Mouse (Mus musculus) CD4-positive, CD25-positive, alpha-beta regulatory T cell, adult 4 months (primary cell): ENCODE results near the gene Smn1. TPM values are rescaled to one million over a fixed set of nuclear protein-coding genes. Genes with fewer than 3 reads are reported as not detected.
"Not testable (repeated sequence)": the region's sequence is repeated elsewhere in the genome, so short reads cannot be mapped to it uniquely, and the experiment has no call there.

Experiments
- ATAC-seq: one replicate; pipeline ENCODE4 v1.8.0; 2017
- polyA plus RNA-seq, 2 experiments: library from polyadenylated mRNA; unstranded; fragments of 100-300 nt; shearing (Covaris generic); gene quantifications; one replicate each; pipeline ENCODE4 v1.2.1; 2017

The Smn1 gene
- polyA plus RNA-seq: 10 to 100 TPM; 36.4 to 36.6 TPM

DNA sequence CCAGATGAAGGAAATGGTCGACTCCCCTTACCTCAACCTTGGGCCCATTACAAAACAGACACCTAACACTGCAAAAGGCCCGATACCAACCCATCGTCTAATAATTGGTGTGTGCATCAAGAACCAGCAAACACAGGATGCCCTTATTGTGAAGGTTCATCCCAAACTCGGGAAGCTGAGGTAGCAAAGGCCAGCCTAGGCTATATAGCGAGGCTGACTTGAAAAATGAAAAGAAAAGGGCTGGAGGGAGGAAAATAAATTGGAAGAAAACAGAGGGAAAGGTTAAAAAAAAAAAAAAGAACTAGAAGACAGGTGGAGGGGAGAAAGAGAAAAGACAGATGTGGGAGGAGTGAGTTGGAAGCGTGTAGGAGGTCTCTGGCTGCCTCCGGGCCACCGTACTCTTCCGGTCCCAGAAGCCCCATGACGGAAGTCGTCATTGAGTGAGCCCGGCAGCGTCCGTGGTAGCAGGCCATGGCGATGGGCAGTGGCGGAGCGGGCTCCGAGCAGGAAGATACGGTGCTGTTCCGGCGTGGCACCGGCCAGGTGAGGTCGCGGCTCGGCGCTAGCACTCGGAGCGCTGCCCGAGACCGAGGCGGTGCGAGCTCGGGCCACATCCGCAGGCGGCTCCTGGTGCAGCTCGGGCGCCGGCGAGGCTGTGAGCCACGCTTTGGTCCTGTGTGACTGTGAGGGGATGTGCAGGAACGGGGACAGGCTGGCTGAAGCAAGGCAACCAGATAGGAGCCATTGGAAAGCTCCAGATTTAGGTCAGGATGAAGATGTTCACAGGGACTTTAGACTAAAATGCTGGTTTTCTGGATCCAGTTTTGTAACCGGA lies at the start of gene Smn1:
TSS of gene Smn1 (plus strand) at position 430 of the 835 bp plus-strand sequence.
- ATAC-seq: peak; percentile 97

DNA sequence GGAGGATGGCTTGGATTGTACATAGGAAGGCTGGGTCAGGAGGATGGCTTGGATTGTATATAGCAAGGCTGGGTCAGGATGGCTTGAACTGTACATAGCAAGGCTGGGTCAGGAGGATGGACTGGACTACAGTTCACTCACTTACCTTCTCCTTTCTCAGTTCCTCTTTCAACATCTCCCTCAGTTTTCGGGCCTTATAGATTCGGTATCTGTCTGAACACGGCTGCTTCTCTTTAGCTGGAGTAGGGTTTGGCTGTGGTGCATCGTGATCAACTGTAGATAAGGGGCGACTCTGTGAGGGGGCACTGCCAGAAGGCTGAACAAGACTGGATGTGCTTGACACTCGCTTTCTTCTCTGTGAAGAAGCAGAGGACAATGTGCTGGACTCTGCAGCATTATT lies 25.8 kb upstream of the Smn1 start:
- ATAC-seq: no peak

DNA sequence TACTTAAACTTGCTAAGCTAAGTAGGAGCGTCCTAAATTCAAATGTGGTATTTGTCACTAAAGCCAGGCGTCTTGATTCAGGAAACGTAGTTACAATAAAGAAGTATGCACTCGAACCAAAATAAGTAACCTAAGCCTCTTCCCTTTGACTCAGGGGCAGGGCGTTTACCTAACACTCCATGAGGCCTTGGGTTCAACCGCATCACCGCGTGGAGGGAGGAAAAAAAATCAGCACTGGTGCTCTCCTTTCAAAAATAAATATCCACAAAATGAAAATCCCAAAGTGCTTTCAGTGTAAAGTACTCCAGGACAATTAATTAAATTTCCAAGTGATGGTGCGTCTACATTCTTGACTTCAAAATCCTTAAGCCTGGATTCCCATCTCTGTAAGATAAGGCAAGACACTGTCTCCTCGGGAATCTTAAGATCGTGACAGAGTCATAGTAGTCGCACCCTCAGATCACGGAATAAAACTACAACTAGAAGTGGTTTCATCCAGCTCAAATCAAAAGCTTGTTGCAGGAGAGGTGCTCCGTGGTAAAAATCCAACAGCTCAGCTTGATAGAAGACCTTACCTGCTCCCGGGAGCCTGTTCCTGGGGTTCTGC lies 21.5 kb upstream of the Smn1 start:
- ATAC-seq: no peak

DNA sequence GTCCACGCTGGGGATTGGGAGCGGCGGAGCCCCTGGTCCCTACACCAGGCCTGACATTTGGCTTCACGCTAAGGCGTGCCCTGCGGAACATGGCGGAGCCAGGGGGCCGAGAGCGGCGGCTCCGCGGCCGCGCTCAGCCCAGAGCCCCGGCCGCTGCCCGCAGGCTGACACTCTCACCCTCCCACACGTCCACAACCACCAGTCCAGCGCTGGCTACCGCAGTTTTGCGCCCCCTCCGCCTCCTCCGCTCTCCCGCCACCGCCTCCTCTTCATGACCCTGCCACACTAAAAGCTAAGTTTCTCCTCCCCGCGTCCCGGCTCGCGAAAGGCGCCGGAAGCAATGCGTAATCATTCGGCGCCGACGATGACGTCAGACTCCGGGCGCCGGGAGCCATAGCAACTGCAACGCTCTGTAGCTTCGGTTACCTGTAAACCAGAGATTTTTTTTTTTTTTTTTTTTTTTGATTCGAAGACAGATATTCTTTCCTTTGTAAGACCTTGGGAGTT lies 20.9 kb upstream of the Smn1 start, which contains the start of gene Bdp1:
TSS of gene Bdp1 (minus strand) at position 323 of the 507 bp plus-strand sequence.
- ATAC-seq: peak; percentile 84

DNA sequence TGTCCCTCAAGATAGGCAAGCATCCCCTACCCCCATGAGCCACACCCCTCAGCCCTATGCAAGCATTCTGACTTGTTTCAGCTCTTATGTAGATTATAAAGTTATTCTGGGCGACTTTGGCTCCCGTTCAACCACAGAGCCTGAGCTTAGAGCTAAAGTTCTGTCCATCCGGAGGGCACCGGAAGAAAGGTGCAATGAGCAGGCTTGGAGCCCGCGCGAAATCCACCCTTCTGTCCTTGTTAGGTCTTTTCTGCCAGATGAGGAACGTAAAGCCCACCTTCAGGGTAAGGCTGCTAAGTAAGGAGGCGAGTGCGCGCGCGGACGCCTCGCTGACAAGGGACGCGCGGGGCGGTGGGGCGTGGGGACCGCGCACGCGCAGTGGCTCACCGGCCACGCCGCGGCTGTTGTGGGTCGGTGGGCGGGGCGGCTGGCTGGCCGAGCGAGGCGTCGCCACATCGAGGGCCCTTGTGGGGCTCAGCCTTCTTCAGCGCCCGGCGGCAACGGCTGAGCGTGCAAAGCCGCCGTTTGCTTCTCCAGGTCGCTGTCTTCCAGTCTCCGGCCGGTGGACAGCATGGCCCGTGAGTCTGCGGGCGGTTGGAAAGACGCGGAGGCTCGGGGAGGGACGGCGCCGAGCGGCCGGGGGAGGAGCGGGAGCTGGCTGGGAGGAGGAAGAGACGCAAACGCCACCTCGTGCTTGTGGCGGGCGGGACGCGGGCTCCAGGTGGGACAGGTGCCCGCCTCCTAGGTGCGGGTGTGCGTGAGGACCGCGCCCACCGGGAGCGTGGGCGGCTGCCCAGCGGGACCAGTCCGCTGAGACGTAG lies 16.8 kb upstream of the Smn1 start, which contains the start of gene Serf1:
TSS of gene Serf1 (plus strand) at position 361 of the 821 bp plus-strand sequence.
- peak; percentile 30 for ATAC-seq

DNA sequence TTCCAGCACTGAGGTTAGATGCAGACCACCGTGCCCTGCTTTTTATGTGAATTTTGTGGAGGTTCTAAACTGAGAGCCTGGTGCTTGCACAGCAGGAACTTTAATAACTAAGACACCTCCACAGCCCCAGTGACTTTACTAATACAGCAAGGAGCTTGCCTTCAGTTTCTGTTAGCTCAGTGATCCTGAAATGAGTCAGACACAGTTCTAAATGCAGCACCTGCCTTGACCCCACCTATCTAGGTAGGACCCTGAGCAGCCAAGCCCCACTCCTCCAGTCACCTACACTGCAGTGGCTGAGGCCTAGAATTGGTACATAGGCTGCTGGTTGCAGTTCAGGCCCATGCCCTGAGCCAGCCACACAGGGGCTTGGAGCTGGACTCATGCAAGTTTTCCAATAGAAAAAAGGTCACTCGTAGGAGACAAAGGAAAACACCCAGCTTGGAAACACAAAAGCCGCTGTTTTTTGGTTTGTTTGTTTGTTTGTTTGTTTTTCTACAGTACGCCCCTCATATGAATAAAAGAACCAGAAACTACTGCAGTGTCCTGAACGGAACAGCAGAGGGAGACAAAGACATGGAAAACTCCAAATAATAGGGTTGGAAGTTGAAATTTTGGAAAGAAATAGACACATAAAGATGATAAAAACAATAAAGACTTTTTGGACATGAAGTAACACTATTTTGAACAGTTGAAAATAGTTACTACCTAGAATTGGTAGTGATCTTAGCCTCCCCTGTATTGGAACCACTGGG lies 12.3 kb upstream of the Smn1 start:
- ATAC-seq: no peak

DNA sequence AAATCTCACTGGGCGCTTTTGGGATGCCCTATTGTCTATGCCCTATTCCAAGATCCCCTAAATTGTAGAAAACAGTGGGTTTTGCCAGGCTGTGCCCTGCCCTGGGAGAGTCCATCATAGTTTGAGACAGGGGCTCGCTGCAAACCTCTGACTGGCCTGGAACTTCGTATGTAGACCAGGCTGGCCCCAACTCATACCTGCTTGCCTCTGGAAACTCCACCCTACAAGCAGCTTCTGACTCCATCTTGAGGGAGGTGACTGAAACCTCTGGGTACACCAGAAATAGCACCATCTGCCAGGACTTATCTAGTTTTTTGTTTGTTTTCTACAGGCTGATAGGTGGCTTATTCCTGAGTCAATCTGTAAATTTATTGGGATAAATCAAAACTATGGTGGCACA lies 682 bp upstream of the Smn1 start:
- ATAC-seq: no peak

DNA sequence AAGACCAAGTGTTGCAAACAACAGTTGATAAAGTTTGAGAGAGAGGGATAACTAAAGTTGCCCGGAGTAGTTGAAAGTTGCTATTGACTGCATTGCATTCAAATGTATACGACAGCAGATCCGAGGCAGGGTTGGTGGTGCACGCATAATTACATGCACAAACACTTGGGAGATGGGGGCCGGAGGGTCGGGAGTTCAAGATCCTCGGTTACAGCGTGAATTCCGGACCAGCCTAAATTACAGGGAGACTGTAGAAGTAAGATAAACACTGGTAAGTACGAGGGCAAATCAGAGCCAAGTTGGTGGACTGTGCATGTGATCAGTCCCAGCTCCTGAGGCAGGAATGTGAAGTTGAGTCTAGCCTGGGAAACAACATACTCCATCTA lies 599 bp downstream of the Smn1 start:
- peak; percentile 32 for ATAC-seq

DNA sequence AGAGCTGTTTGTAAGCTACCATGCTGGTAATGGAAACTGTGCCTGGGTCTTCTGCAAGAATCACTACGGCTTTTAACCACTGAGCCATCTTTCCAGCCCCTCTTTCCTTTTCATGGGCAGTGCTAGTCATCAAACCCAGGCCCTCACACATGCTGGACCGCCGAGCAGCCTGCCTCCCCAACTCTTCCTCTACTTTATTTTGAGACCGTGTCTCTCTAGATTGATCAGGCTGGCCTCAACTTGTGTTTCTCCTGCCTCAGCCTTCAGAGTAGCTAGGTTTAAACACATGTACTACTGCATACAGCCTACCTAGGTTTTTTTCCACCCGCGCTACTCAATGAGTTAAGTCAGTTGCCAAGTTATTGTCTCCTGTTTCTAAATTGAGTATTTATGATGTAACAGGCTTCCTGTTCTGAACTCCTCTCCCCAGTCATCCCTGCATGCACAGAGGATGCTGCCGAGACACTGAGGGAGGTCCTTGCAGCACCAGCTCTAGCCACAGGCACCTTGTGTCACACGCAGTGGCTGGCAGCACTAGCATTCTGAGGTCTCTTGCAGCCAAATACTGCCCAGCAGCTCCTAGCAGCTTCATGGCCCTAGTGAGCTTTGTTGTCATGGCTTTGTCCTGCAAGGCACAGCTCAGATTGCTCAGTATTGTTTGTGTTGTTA lies 17.1 kb downstream of the Smn1 start:
- no peak for ATAC-seq

DNA sequence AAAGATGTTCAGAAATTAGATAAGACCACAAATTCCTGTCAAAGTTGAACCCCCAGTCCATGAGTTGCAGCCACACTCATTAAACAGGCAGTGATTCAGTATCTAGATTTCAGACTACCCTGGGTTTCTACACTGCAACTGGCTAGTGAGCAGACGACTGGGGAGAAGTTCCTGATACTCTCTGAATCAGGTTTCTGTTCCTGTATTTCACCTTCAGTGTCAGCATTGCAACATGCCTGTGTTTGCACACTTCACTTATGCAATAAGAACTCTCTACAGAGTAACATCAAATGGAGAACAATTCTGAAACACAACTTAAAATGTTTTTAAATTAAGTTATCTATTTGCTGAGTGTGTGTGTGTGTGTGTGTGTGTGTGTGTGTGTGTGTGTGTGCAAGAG lies 28.0 kb downstream of the Smn1 start:
- no peak for ATAC-seq

DNA sequence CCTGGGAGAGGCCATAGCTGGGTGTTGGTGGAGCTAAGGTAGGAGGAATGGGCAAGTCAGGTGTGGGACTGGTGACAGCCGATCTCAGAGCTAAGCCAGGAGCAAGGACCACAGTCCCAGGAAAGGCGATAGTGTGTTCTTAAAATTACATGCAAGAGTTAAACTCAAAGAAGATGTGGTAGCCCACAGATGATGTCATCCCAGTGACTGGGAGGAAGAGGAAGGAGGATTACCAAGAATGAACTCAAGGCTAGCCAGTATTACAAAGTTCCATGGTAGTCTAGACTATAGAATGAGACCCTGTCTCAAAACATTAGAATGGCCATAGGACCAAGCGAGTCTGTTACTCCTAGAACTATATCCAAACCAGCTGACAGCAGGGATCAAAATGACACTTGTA lies 32.0 kb downstream of the Smn1 start:
- ATAC-seq: no peak

DNA sequence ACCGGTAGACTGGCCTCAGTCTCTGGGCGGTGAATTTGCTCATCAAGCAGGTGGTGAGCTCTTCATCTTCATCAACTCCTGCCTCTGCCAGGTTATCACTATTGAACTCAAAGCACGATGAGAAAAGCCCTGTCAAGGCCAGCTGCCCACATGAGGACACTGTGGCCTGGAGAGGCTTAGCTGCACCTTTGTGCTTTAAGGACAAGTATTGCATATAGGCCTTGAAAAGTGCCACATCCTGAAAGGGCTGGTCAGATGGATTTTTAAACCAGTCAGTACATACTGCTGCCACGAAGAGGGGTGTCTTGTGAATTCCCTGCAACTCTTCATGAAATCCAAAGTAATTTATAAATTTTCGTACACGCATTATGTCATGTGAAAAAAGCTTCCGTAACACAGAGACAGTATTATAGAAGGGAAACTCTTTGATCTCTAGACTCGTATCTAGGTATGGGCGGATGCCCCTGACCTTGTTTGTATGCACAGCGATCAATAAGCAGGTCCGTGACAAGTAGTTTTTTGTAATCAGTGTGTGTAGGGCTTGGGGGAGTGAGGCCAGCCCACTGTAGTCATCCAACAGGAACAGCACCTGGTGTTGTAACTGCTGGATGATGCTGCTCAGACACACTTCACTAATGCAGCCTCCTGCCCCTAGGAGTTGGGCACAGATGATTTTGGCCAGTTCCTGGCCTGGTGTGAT lies 36.7 kb downstream of the Smn1 start:
- not testable (repeated sequence) for ATAC-seq

DNA sequence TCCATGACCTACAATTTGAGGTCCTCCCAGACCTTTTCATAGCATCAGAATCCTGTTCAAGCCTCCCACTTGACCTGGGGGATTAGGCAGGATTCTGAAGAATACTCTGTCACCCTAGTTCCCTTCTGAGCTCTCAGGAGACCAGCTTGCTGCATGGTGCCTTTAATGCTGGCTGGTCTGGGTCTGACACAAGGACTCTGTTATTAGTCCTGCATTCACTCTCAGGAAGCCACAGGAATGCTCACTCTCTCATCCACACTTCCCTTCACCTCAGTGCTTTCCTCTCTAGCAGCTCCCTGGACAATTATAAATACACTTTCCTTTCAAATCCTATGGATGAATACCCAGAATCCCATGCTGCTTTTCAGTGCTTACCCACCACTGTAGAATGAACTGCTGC lies 37.8 kb downstream of the Smn1 start:
- not testable (repeated sequence) for ATAC-seq

DNA sequence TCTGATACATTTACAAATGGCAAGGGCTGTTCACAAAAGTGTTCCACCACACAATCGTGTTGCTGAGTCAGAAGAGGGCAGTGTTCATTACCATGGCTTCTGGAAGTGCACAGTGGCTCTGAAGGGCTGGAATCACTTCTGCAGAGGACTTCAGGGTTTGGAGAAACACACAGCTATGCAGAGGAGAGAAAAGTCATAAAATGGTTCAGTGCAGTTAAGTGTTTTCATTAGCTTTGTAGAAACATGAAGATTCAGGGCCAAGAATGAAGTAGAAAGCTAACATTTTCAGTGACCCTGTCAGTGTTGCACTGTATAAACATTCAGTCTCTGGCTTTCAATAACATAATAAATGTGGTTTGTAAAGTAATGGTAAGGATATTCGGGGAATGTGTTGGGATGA lies 41.7 kb downstream of the Smn1 start:
- not testable (repeated sequence) for ATAC-seq

DNA sequence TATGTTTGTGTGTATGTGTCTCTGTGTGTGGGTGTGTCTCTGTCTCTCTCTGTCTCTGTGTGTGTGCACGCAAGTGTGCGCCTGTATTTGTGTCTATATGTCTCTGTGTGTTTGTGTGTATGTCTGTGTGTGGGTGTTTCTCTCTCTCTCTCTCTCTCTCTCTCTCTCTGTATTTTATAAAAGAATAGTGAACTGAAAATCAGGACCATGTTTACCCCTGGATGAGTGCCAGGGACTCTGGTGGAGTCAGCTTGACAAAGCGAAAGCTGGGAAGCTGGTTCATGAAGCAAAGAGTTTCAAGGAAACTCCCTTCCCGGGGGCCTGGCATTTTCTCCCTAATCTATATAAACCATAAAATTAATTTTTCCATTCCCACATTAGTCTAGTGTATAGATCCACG lies 49.7 kb downstream of the Smn1 start:
- not testable (repeated sequence) for ATAC-seq

DNA sequence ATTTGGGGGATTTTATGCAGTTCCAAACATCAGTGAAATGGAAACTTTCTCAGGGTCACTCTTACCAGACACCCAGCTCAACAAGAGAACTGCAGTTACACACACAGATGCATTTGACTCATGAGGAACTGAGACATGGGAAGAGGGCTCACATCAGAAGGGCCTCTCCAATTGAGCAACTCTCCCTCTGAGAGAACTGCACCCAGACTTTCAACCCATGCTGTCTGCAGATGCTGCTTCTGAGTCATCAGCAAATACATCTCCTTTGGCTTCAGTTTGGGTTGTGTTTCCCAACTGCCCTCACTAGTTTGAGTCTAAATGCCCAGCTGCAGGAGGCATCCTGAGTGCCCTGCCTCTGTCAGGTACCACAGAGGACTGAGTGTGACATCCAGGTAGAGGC lies 58.5 kb downstream of the Smn1 start:
- not testable (repeated sequence) for ATAC-seq
